Mouse (Mus musculus): ENCODE data around the gene L3hypdh. TPM values are rescaled to one million over a fixed set of nuclear protein-coding genes. Genes with fewer than 3 reads are reported as not detected.

The L3hypdh gene
- polyA plus RNA-seq, 1 experiment from 2014 or later: 19.5 TPM

DNA sequence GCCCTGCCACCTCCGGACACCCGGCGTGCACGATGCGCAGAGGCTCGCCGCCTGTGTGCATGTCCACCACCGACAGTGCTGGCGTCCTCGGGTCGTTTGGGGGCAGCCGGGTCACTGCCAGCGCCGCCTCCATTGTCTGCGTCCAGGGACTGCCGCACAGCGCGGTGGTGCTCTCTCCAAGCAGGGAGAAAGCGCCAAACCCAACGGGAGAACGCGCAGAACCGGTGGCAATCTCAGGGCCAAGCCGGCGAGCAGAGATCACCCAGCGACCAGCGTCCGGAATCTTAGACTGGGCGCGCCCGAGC is 263 bp downstream of the L3hypdh start:
- no peaks in the 10 kb centered on the region for H3K9me3 ChIP-seq (replicated peaks)
- peaks cover 26% of the 10 kb centered on the region for H3K4me1 ChIP-seq (replicated peaks)
- WGBS: under 1% methylated on average over 31 of the region's 31 CpGs
- H3K36me3 ChIP-seq: peaks cover 2% of the 10 kb centered on the region; the same call in 1 of the 2 replicates
- H3K4me3 ChIP-seq: peak overlapping the region; percentile 67
- peak overlapping the region; percentile 73 for H3K4me2 ChIP-seq
- no peaks in the 10 kb centered on the region for H3K27me3 ChIP-seq (replicated peaks)
- ATAC-seq (ENCODE audit: insufficient number of reproducible peaks, low FRiP score): peak; percentile 44
- H3K9ac ChIP-seq: peak overlapping the region; percentile 71
- peak overlapping the region; percentile 85 for H3K27ac ChIP-seq (ENCODE audit: poor library complexity, severe bottlenecking)

DNA sequence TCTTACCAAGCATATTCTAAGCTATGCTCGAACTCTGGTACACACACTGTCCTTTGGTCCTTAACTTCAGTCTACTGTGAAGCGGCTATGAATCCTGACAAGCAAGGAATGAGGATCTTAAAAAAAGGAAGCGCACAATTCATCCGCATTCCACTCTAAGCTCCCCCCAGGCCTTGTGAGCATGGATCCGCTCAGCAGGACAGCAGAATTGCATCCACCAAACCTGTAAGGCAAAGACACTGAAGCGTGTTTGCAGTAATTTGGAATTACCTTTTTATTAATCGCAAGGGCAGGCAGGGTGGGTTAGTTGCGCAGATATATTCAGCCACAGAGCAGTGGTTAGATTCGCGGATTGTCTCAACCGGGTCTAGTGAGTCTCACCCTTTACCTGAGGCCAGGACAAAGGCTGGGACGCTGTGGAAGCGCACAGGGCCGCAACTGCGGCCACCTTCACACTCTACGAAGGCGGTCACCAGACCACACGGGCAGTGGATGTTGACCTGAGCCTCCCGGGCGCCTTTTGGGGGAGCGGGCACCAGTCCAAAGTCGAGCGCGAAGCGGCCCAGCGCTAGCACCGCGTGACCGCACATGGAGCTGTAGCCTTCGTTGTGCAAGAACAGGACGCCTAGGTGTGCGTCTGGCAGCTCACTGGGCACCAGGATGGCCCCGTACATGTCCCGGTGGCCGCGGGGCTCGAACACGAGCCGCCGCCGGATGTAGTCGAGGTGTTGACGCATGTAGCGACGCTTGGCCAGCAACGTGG is 797 bp downstream of the L3hypdh start:
- peak overlapping the region; percentile 85 for H3K27ac ChIP-seq (ENCODE audit: poor library complexity, severe bottlenecking)
- 5% methylated on average over 46 of the region's 46 CpGs for WGBS
- peak overlapping the region; percentile 71 for H3K9ac ChIP-seq
- H3K4me3 ChIP-seq: peak overlapping the region; percentile 67
- no peaks in the 10 kb centered on the region for H3K36me3 ChIP-seq
- H3K9me3 ChIP-seq (replicated peaks): no peaks in the 10 kb centered on the region
- no peak; the same call in 1 of the 2 replicates for ATAC-seq (ENCODE audit: insufficient number of reproducible peaks, low FRiP score)
- H3K27me3 ChIP-seq (replicated peaks): no peaks in the 10 kb centered on the region
- H3K4me2 ChIP-seq: peak overlapping the region; percentile 73
- peaks cover 26% of the 10 kb centered on the region for H3K4me1 ChIP-seq (replicated peaks)

DNA sequence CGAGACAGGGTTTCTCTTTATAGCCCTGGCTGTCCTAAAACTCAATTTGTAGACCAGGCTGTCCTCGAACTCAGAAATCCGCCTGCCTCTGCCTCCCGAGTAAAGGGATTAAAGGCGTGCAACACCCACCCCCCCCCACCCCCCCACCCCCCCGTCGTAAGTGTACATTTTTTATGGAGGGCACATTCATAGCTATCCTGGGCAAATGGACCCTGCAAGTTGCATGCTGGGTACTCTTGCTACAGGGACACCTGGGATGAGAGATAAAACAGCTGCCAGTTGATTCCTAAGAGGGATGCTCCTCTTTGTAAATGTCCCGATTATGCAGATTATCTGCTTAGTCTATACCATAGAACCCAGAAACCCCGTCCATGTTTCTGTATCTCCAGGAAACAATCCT is 2.0 kb downstream of the L3hypdh start:
- H3K4me2 ChIP-seq: no peak overlapping the region
- 80% methylated on average over 9 of the region's 9 CpGs for WGBS

DNA sequence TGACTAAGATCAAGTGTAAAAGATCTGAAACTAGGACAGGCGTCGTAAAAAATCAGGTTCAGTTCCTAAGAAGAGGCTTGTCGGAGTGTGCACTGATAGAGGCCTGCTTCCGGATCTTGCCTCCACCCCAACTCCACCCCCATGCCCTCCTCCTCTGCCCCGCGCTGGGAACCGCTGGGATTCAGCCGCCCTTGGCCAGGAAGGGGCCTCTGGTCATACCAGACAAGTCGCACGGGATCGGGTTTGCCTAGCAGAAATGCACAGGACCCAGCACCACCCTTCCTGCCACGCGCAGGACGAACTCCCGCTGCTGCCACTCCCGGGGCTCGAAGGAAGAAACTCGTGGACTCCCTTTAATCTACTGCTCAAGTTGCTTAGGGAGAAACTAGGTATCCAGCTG is 2.9 kb downstream of the L3hypdh start:
- H3K4me2 ChIP-seq: peak overlapping the region; percentile 67
- no peak overlapping the region for H3K27ac ChIP-seq (ENCODE audit: poor library complexity, severe bottlenecking)
- no peak for ATAC-seq (ENCODE audit: insufficient number of reproducible peaks, low FRiP score)
- H3K9ac ChIP-seq: peak overlapping the region; percentile 59; the same call in 1 of the 2 replicates
- WGBS: 16% methylated on average over 18 of the region's 18 CpGs
- H3K36me3 ChIP-seq: no peaks in the 10 kb centered on the region
- H3K27me3 ChIP-seq (replicated peaks): no peaks in the 10 kb centered on the region
- peak overlapping the region; percentile 35 for H3K4me3 ChIP-seq
- H3K9me3 ChIP-seq (replicated peaks): no peaks in the 10 kb centered on the region
- peaks cover 19% of the 10 kb centered on the region for H3K4me1 ChIP-seq (replicated peaks)

More for the DNA sequence above, 2.0 kb downstream of the L3hypdh start:
- Histone ChIP-seq H3K9me3 (replicated peaks) (no peaks in the 10 kb centered on the region), H3K4me1 (replicated peaks) (peaks cover 26% of the 10 kb centered on the region), H3K9ac (no peak overlapping the region), H3K4me3 (no peak overlapping the region), H3K27ac (ENCODE audit: poor library complexity, severe bottlenecking) (no peak overlapping the region), H3K36me3 (no peaks in the 10 kb centered on the region), H3K27me3 (replicated peaks) (no peaks in the 10 kb centered on the region)
- ATAC-seq (ENCODE audit: insufficient number of reproducible peaks, low FRiP score): no peak

DNA sequence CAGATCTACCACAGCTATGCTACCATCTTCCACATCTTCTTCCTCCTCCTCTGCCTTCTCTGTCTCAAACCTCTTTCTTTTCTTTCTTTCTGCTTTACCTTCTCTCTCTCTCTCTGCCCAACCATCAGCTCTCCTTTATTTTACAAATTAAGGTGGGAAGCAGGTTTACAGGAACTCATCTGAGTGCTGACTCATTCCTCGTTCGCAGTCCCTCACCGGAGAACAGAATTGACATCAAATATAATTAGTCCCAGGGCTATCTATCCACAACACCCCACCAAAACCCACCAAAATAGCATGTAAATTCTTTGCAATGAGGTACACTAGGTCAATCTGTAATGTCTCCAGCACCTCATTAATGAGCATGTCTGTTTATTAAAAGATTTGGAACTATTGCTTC is 3.3 kb downstream of the L3hypdh start:
- 82% methylated on average over 3 of the region's 3 CpGs for WGBS
- ATAC-seq (ENCODE audit: insufficient number of reproducible peaks, low FRiP score): no peak
- peaks cover 19% of the 10 kb centered on the region for H3K4me1 ChIP-seq (replicated peaks)
- H3K4me3 ChIP-seq: peak overlapping the region; percentile 35; the same call in 1 of the 2 replicates
- no peaks in the 10 kb centered on the region for H3K27me3 ChIP-seq (replicated peaks)
- 0 out of 2 replicates have a peak, but pooled peaks cover 1% of the 10 kb centered on the region for H3K36me3 ChIP-seq
- H3K9me3 ChIP-seq (replicated peaks): no peaks in the 10 kb centered on the region
- H3K4me2 ChIP-seq: peak overlapping the region; percentile 67
- H3K27ac ChIP-seq (ENCODE audit: poor library complexity, severe bottlenecking): no peak overlapping the region
- H3K9ac ChIP-seq: no peak overlapping the region

DNA sequence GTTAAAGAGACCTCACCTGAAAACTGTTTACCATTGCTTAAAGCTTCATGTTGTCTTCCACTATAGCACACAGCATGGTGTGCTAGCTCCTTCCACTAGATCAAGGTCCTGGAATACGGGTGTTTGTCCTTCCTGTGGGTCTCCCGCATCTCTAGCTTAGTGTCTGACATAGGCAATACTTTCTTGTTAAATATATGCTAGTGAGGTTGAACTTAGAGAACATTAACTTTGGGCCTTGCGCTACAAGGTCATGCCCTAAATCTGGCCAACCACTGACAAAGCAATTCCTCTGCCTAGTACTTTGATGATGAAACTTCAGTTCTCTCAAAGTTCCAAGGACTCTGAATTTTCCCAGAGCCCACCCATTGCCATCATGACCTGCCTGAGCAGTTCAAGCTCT is 7.0 kb downstream of the L3hypdh start:
- H3K4me1 ChIP-seq (replicated peaks): peaks cover 17% of the 10 kb centered on the region
- H3K9me3 ChIP-seq (replicated peaks): peaks cover 4% of the 10 kb centered on the region; the same call in 1 of the 2 replicates
- ATAC-seq (ENCODE audit: insufficient number of reproducible peaks, low FRiP score): no peak
- H3K4me2 ChIP-seq: no peak overlapping the region
- no peak overlapping the region for H3K27ac ChIP-seq (ENCODE audit: poor library complexity, severe bottlenecking)
- H3K9ac ChIP-seq: no peak overlapping the region
- H3K27me3 ChIP-seq (replicated peaks): no peaks in the 10 kb centered on the region
- H3K4me3 ChIP-seq: no peak overlapping the region
- peaks cover 11% of the 10 kb centered on the region for H3K36me3 ChIP-seq
- 84% methylated on average over 3 of the region's 3 CpGs for WGBS

DNA sequence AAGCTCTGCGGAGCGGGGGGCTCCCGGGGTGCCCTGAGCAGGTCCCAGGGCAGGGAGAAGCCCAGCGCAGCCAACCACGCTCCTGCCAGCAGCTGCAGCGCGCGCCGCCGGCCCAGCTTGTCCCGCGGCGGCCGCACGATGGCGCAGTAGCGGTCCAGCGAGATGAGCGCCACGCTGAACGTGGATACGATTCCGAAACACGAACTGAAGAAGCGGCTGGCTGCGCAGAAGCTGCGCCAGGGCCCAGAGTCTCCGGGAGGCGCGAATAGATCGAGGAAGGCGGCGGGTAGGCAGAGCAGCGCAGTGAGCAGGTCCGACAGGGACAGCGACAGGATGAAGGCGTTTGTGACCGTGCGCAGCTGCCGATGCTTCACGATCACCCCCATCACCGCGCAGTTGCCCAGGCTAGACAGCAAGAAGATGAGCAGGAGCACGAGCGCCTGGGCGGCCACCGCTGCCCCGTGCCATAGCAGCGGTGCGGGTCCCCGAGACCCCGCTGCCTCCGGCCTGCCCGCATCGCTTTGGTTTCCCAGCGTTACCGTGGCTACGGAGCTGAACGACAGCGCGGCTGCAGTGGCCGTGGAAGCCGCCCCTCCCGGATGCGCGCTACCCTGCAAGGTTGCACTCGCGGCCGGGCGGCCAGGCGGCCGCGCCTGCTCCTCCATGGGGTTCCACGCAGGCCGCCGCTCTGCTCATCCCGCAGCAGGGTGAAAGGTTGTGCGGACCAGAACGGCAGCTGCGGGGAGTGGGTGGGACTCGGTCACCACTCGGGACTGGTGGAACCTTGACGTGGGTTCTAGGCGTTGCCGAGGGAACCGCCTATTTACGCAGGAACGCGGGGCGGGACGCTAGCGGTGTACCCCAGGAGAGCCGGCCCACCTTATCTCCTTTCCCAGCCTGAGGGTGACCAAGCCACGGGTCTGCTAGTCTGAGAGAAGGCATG is 14.6 kb downstream of the L3hypdh start, which contains the start of gene Gpr135:
Gene Gpr135, minus strand, starts transcription at position 799 of the 943 bp plus-strand sequence.
- Histone ChIP-seq H3K4me2 (peak within 1 kb of the TSS; percentile 94), H3K4me1 (replicated peaks) (peaks cover 13% of the 10 kb centered on the region), H3K27ac (ENCODE audit: poor library complexity, severe bottlenecking) (no peak within 1 kb of the TSS), H3K36me3 (peaks cover 12% of the 10 kb centered on the region), H3K9me3 (replicated peaks) (peaks cover 4% of the 10 kb centered on the region; the same call in 1 of the 2 replicates), H3K4me3 (peak within 1 kb of the TSS; percentile 64), H3K27me3 (replicated peaks) (peaks cover 33% of the 10 kb centered on the region), H3K9ac (peak within 1 kb of the TSS; percentile 73)
- under 1% methylated on average over 94 of the region's 94 CpGs for WGBS
- ATAC-seq (ENCODE audit: insufficient number of reproducible peaks, low FRiP score): peak; percentile 71

DNA sequence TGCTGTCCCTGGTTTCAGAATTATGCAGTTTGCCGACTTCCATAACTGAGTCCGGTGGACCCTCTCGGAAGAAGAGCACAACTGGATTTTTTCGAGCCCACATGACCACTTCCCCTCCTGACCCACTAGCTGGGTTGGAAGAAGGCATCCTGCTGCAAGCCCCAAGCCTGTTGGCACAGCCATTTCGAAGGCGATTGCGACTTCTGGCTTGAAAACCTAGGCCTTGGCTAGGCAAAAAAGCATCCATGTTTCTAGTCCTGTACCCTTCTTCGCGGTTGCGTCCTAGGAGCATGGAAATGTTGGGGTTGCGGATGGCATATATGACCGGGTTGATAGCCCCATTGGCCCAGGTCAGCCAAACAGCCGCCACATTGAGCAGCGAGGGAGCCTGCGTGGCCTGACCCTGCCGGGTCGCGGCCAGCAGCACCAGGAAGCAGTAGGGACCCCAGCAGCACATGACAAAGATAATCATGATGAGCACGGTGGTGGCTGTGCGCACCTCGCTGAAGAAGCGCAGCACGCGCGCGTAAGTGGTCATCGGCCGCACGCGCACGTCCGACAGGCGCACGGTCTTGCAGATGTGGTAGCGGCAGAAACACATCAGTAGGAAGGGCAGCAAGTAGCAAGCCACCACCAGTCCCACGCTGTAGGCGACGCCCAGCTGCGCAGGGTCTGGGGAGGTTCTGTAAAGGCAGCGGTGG is 15.5 kb downstream of the L3hypdh start:
- peak; percentile 52 for ATAC-seq (ENCODE audit: insufficient number of reproducible peaks, low FRiP score)
- Histone ChIP-seq H3K4me1 (replicated peaks) (peaks cover 13% of the 10 kb centered on the region), H3K4me3 (peak overlapping the region; percentile 64), H3K36me3 (peaks cover 9% of the 10 kb centered on the region), H3K9me3 (replicated peaks) (peaks cover 4% of the 10 kb centered on the region; the same call in 1 of the 2 replicates), H3K4me2 (peak overlapping the region; percentile 94), H3K27me3 (replicated peaks) (peaks cover 33% of the 10 kb centered on the region), H3K9ac (peak overlapping the region; percentile 73), H3K27ac (ENCODE audit: poor library complexity, severe bottlenecking) (no peak overlapping the region)
- WGBS: 4% methylated on average over 40 of the region's 40 CpGs

DNA sequence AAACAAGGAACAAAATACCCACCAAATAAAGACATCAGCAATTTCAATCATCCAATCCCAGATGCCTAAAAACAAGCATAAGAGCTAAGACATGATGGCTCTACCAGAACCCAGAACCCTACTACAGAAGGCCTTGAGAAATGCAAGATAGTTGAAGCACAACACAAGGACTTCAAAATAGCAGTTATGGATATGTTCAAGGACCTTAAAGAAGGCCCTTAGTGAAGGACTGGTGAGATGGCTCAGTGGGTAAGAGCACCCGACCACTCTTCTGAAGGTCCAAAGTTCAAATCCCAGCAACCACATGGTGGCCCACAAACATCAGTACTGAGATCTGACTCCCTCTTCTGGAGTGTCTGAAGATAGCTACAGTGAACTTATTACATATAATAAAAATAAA is 27.5 kb downstream of the L3hypdh start:
- Histone ChIP-seq H3K36me3 (no peaks in the 10 kb centered on the region), H3K4me1 (replicated peaks) (no peaks in the 10 kb centered on the region), H3K4me3 (no peak overlapping the region), H3K4me2 (no peak overlapping the region), H3K9ac (no peak overlapping the region), H3K27me3 (replicated peaks) (no peaks in the 10 kb centered on the region), H3K27ac (ENCODE audit: poor library complexity, severe bottlenecking) (no peak overlapping the region), H3K9me3 (replicated peaks) (no peaks in the 10 kb centered on the region)
- ATAC-seq (ENCODE audit: insufficient number of reproducible peaks, low FRiP score): no peak
- WGBS: 78% methylated on average over 1 of the region's 1 CpGs

DNA sequence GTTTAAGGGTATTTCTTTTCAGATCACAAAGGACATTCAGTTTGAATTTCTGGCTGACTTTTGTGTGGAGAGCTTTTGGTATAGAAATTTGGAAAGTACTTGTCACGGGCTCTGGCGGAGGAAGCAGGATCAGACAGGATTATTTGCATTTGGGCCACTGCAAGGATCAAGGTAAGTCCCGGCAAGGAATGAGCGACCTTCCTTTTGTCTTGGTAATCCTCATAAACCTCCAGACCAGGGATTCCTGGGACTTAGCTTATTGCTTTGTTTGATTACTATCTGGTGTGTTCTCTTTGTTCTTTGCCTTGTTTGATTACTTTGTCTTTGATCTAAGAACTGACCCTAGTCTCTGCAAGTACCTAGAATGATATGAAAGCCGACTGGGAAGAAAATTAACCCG is 31.4 kb downstream of the L3hypdh start:
- Histone ChIP-seq H3K27me3 (replicated peaks) (no peaks in the 10 kb centered on the region), H3K4me3 (no peak overlapping the region), H3K4me2 (no peak overlapping the region), H3K9ac (no peak overlapping the region), H3K9me3 (replicated peaks) (peaks cover 5% of the 10 kb centered on the region; the same call in 1 of the 2 replicates), H3K36me3 (no peaks in the 10 kb centered on the region), H3K4me1 (replicated peaks) (no peaks in the 10 kb centered on the region), H3K27ac (ENCODE audit: poor library complexity, severe bottlenecking) (no peak overlapping the region)
- 47% methylated on average over 6 of the region's 6 CpGs for WGBS
- no peak for ATAC-seq (ENCODE audit: insufficient number of reproducible peaks, low FRiP score)

Measured in heart, embryonic 12.5 days (tissue).